Mouse (Mus musculus): ENCODE measurements around the gene Gm266. TPM values are rescaled to one million over a fixed set of nuclear protein-coding genes. Genes with fewer than 3 reads are reported as not detected.

The Gm266 gene
- total RNA-seq, 2 experiments from 2014 or later: not detected

GRCm38 (mm10) chr12:111503571-111503970 lies 17.9 kb upstream of the Gm266 start:
- no peak for DNase-seq (ENCODE audit: low spot score in 2 of 2)

- no peak for DNase-seq (ENCODE audit: low spot score in 2 of 2)
Observed at GRCm38 (mm10) chr12:111503063-111503567, 17.5 kb upstream of the Gm266 start.

GRCm38 (mm10) chr12:111500725-111501124 lies 15.1 kb upstream of the Gm266 start:
- no peak for DNase-seq (ENCODE audit: low spot score in 2 of 2)

- no peak for DNase-seq (ENCODE audit: low spot score in 2 of 2)
Observed at GRCm38 (mm10) chr12:111499617-111500016, 14.0 kb upstream of the Gm266 start.

GRCm38 (mm10) chr12:111497076-111497475 lies 11.5 kb upstream of the Gm266 start:
- DNase-seq (ENCODE audit: low spot score in 2 of 2): no peak

GRCm38 (mm10) chr12:111494931-111495330 lies 9.3 kb upstream of the Gm266 start:
- DNase-seq (ENCODE audit: low spot score in 2 of 2): no peak

- DNase-seq (ENCODE audit: low spot score in 2 of 2): no peak
Observed at GRCm38 (mm10) chr12:111489261-111489865, 3.7 kb upstream of the Gm266 start.

- DNase-seq (ENCODE audit: low spot score in 2 of 2): no peak
Observed at GRCm38 (mm10) chr12:111486455-111486854, 832 bp upstream of the Gm266 start.

GRCm38 (mm10) chr12:111485046-111485651 lies 474 bp downstream of the Gm266 start:
- DNase-seq (ENCODE audit: low spot score in 2 of 2): no peak

- peak in 1 of 2 experiments; percentile 50 for DNase-seq (ENCODE audit: low spot score in 2 of 2)
Observed at GRCm38 (mm10) chr12:111479917-111480316, 5.7 kb downstream of the Gm266 start.

- no peak for DNase-seq (ENCODE audit: low spot score in 2 of 2)
Observed at GRCm38 (mm10) chr12:111478924-111479323, 6.7 kb downstream of the Gm266 start.

- DNase-seq (ENCODE audit: low spot score in 2 of 2): peak in 1 of 2 experiments; percentile 55
Observed at GRCm38 (mm10) chr12:111474893-111475643, 10.6 kb downstream of the Gm266 start.

GRCm38 (mm10) chr12:111474384-111474783 lies 11.2 kb downstream of the Gm266 start:
- DNase-seq (ENCODE audit: low spot score in 2 of 2): no peak

GRCm38 (mm10) chr12:111472886-111473285 lies 12.7 kb downstream of the Gm266 start:
- no peak for DNase-seq (ENCODE audit: low spot score in 2 of 2)

- DNase-seq (ENCODE audit: low spot score in 2 of 2): no peak
Observed at GRCm38 (mm10) chr12:111471721-111472120, 13.9 kb downstream of the Gm266 start.

GRCm38 (mm10) chr12:111471119-111471518 lies 14.5 kb downstream of the Gm266 start:
- DNase-seq (ENCODE audit: low spot score in 2 of 2): no peak

- DNase-seq (ENCODE audit: low spot score in 2 of 2): peak; percentile 71
Observed at GRCm38 (mm10) chr12:111469507-111469906, 16.1 kb downstream of the Gm266 start.

GRCm38 (mm10) chr12:111468206-111468605 lies 17.4 kb downstream of the Gm266 start:
- no peak for DNase-seq (ENCODE audit: low spot score in 2 of 2)

GRCm38 (mm10) chr12:111466369-111466768 lies 19.3 kb downstream of the Gm266 start:
- no peak for DNase-seq (ENCODE audit: low spot score in 2 of 2)

- DNase-seq (ENCODE audit: low spot score in 2 of 2): no peak
Observed at GRCm38 (mm10) chr12:111463570-111463969, 22.1 kb downstream of the Gm266 start.

GRCm38 (mm10) chr12:111457742-111458141 lies 27.9 kb downstream of the Gm266 start:
- no peak for DNase-seq (ENCODE audit: low spot score in 2 of 2)

- no peak for DNase-seq (ENCODE audit: low spot score in 2 of 2)
Observed at GRCm38 (mm10) chr12:111455860-111456259, 29.8 kb downstream of the Gm266 start.
